Mouse (Mus musculus) kidney, adult 2 months (tissue): ENCODE data around the gene Tub.

ENCODE experiments used
- CTCF ChIP-seq: fragments of 200-500 bp; conservative IDR thresholded peaks from 2 replicates; pipeline ENCODE4 v1.5.1; 2011; ENCODE audit warnings: low read depth, mild to moderate bottlenecking, control low read depth, low read length, moderate library complexity, mixed read lengths; ENCODE audit not compliant: insufficient read depth, insufficient read length
- POLR2A ChIP-seq: fragments of 200-500 bp; IDR thresholded peaks from one replicate; pipeline ENCODE4 v1.6.1; 2011; ENCODE audit warnings: low read depth, low read length, control low read depth

DNA sequence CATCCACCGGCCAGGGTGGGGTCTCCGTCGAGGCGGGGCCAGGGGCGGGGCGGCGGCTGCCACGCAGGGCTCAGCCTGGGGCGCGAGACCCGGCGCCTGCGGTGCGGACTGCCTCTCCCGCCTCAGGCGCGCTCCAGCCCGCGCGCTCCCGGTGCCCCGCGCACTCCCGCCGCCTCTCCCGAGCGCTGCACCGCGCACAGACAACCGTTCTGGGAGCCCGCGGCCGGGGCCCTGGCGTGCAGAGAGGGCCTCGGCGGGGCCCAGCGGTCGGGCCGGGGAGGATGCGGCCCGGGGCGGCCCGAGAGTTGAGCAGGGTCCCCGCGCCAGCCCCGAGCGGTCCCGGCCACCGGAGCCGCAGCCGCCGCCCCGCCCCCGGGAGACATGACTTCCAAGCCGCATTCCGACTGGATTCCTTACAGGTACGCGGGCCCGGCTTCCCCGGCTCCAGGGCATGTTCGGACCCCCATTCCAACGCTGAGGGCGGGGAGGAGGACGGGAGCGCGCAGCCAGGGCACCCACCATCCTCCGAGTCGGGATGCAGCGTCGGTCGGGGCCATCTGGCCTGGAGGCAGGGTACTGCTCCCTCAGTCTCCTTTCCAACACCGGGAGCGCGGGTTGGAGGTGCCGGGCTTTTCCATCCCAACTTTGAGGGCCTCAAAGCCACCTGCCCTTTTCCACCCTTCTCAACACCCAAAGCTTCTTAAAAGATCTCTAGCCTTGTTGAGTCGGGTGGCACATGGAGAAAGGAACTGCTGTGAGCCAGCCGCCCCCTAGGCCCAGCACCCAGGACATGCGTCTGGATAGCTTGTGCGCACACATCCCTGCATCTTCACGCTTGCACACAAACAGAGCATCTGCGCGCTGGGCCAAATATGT is 60.8 kb downstream of the Tub start:
- TF ChIP-seq POLR2A: no peak
- no peak for TF ChIP-seq CTCF
